Mouse (Mus musculus): ENCODE data around the gene Fam234b. TPM values are rescaled to one million over a fixed set of nuclear protein-coding genes. Genes with fewer than 3 reads are reported as not detected.

Gene Fam234b
- polyA plus RNA-seq, 1 experiment from 2014 or later = 31.8 TPM

- WGBS = 68% methylated on average over 6 of the region's 6 CpGs
- no peaks in the 10 kb centered on the region for H3K4me1 ChIP-seq (replicated peaks; ENCODE audit: insufficient read depth, low read length)
- H3K4me2 ChIP-seq (ENCODE audit: low read length) = no peak overlapping the region
- H3K9me3 ChIP-seq (replicated peaks; ENCODE audit: low read length) = no peaks in the 10 kb centered on the region
- no peak overlapping the region for H3K4me3 ChIP-seq (replicated peaks; ENCODE audit: low read depth, low read length)
- H3K36me3 ChIP-seq (ENCODE audit: insufficient read depth, low read length) = no peaks in the 10 kb centered on the region
- TF ChIP-seq CTCF (IDR thresholded peaks at IDR 0.05; ENCODE audit: low read depth) = no peak
- DNase-seq (ENCODE audit: low spot score) (no peak), ATAC-seq (replicated peaks; ENCODE audit: low FRiP score, low read depth) (no peak)
- H3K9ac ChIP-seq (ENCODE audit: low read depth, low read length) = no peak overlapping the region
- H3K27ac ChIP-seq = no peak overlapping the region
- H3K27me3 ChIP-seq (ENCODE audit: insufficient read depth, low read length) = no peaks in the 10 kb centered on the region
These were observed 6.0 kb downstream of the Fam234b start for GRCm38 (mm10) chr6:135203737-135204136.

- no peaks in the 10 kb centered on the region for H3K9me3 ChIP-seq (replicated peaks; ENCODE audit: low read length)
- H3K27me3 ChIP-seq (ENCODE audit: insufficient read depth, low read length) = no peaks in the 10 kb centered on the region
- H3K27ac ChIP-seq = no peak overlapping the region
- DNase-seq (ENCODE audit: low spot score) (no peak), ATAC-seq (replicated peaks; ENCODE audit: low FRiP score, low read depth) (no peak)
- WGBS = 71% methylated on average over 4 of the region's 4 CpGs
- no peak overlapping the region for H3K4me2 ChIP-seq (ENCODE audit: low read length)
- H3K4me3 ChIP-seq (replicated peaks; ENCODE audit: low read depth, low read length) = no peak overlapping the region
- TF ChIP-seq CTCF (IDR thresholded peaks at IDR 0.05; ENCODE audit: low read depth) = no peak
- H3K4me1 ChIP-seq (replicated peaks; ENCODE audit: insufficient read depth, low read length) = no peaks in the 10 kb centered on the region
- no peak overlapping the region for H3K9ac ChIP-seq (ENCODE audit: low read depth, low read length)
- H3K36me3 ChIP-seq (ENCODE audit: insufficient read depth, low read length) = no peaks in the 10 kb centered on the region
These were observed 7.1 kb downstream of the Fam234b start for GRCm38 (mm10) chr6:135204869-135205268.

- Histone ChIP-seq H3K9ac (ENCODE audit: low read depth, low read length) (no peak overlapping the region), H3K36me3 (ENCODE audit: insufficient read depth, low read length) (no peaks in the 10 kb centered on the region), H3K9me3 (replicated peaks; ENCODE audit: low read length) (no peaks in the 10 kb centered on the region), H3K4me1 (replicated peaks; ENCODE audit: insufficient read depth, low read length) (no peaks in the 10 kb centered on the region), H3K4me3 (replicated peaks; ENCODE audit: low read depth, low read length) (no peak overlapping the region), H3K27me3 (ENCODE audit: insufficient read depth, low read length) (no peaks in the 10 kb centered on the region), H3K4me2 (ENCODE audit: low read length) (no peak overlapping the region), H3K27ac (no peak overlapping the region)
- 83% methylated on average over 4 of the region's 4 CpGs for WGBS
- no peak for ATAC-seq (replicated peaks; ENCODE audit: low FRiP score, low read depth)
- TF ChIP-seq CTCF (IDR thresholded peaks at IDR 0.05; ENCODE audit: low read depth) = no peak
- DNase-seq (ENCODE audit: low spot score) = no peak
These were observed 8.0 kb downstream of the Fam234b start for GRCm38 (mm10) chr6:135205802-135206201.

GRCm38 (mm10) chr6:135206909-135207308 is 9.1 kb downstream of the Fam234b start:
- H3K4me1 ChIP-seq (replicated peaks; ENCODE audit: insufficient read depth, low read length) = no peaks in the 10 kb centered on the region
- DNase-seq (ENCODE audit: low spot score) (no peak), ATAC-seq (replicated peaks; ENCODE audit: low FRiP score, low read depth) (no peak)
- 0 out of 2 replicates have a peak, but pooled peaks cover 5% of the 10 kb centered on the region for H3K36me3 ChIP-seq (ENCODE audit: insufficient read depth, low read length)
- TF ChIP-seq CTCF (IDR thresholded peaks at IDR 0.05; ENCODE audit: low read depth) = no peak
- no peaks in the 10 kb centered on the region for H3K27me3 ChIP-seq (ENCODE audit: insufficient read depth, low read length)
- no peaks in the 10 kb centered on the region for H3K9me3 ChIP-seq (replicated peaks; ENCODE audit: low read length)
- no peak overlapping the region for H3K9ac ChIP-seq (ENCODE audit: low read depth, low read length)
- H3K27ac ChIP-seq = no peak overlapping the region
- no peak overlapping the region for H3K4me3 ChIP-seq (replicated peaks; ENCODE audit: low read depth, low read length)
- 74% methylated on average over 8 of the region's 8 CpGs for WGBS
- no peak overlapping the region for H3K4me2 ChIP-seq (ENCODE audit: low read length)

- Histone ChIP-seq H3K9ac (ENCODE audit: low read depth, low read length) (no peak overlapping the region), H3K36me3 (ENCODE audit: insufficient read depth, low read length) (0 out of 2 replicates have a peak, but pooled peaks cover 7% of the 10 kb centered on the region), H3K9me3 (replicated peaks; ENCODE audit: low read length) (no peaks in the 10 kb centered on the region), H3K4me1 (replicated peaks; ENCODE audit: insufficient read depth, low read length) (no peaks in the 10 kb centered on the region), H3K4me2 (ENCODE audit: low read length) (no peak overlapping the region), H3K27me3 (ENCODE audit: insufficient read depth, low read length) (no peaks in the 10 kb centered on the region), H3K4me3 (replicated peaks; ENCODE audit: low read depth, low read length) (no peak overlapping the region), H3K27ac (no peak overlapping the region)
- ATAC-seq (replicated peaks; ENCODE audit: low FRiP score, low read depth) (no peak), DNase-seq (ENCODE audit: low spot score) (no peak)
- TF ChIP-seq CTCF (IDR thresholded peaks at IDR 0.05; ENCODE audit: low read depth) = no peak
- WGBS = 83% methylated on average over 7 of the region's 7 CpGs
These were observed 13.4 kb downstream of the Fam234b start for GRCm38 (mm10) chr6:135211169-135211568.

- Histone ChIP-seq H3K4me2 (ENCODE audit: low read length) (no peak overlapping the region), H3K9ac (ENCODE audit: low read depth, low read length) (no peak overlapping the region), H3K9me3 (replicated peaks; ENCODE audit: low read length) (no peaks in the 10 kb centered on the region), H3K27me3 (ENCODE audit: insufficient read depth, low read length) (no peaks in the 10 kb centered on the region), H3K36me3 (ENCODE audit: insufficient read depth, low read length) (0 out of 2 replicates have a peak, but pooled peaks cover 7% of the 10 kb centered on the region), H3K27ac (no peak overlapping the region), H3K4me3 (replicated peaks; ENCODE audit: low read depth, low read length) (no peak overlapping the region), H3K4me1 (replicated peaks; ENCODE audit: insufficient read depth, low read length) (no peaks in the 10 kb centered on the region)
- ATAC-seq (replicated peaks; ENCODE audit: low FRiP score, low read depth) = no peak
- DNase-seq (ENCODE audit: low spot score) = no peak
- TF ChIP-seq CTCF (IDR thresholded peaks at IDR 0.05; ENCODE audit: low read depth) = no peak
- WGBS = 86% methylated on average over 2 of the region's 2 CpGs
These were observed 14.9 kb downstream of the Fam234b start for GRCm38 (mm10) chr6:135212666-135213065.

- no peak overlapping the region for H3K4me2 ChIP-seq (ENCODE audit: low read length)
- H3K36me3 ChIP-seq (ENCODE audit: insufficient read depth, low read length) = 0 out of 2 replicates have a peak, but pooled peaks cover 2% of the 10 kb centered on the region
- no peak overlapping the region for H3K27ac ChIP-seq
- no peak for TF ChIP-seq CTCF (IDR thresholded peaks at IDR 0.05; ENCODE audit: low read depth)
- no peak for ATAC-seq (replicated peaks; ENCODE audit: low FRiP score, low read depth)
- no peaks in the 10 kb centered on the region for H3K27me3 ChIP-seq (ENCODE audit: insufficient read depth, low read length)
- no peaks in the 10 kb centered on the region for H3K4me1 ChIP-seq (replicated peaks; ENCODE audit: insufficient read depth, low read length)
- H3K4me3 ChIP-seq (replicated peaks; ENCODE audit: low read depth, low read length) = no peak overlapping the region
- DNase-seq (ENCODE audit: low spot score) = no peak
- H3K9ac ChIP-seq (ENCODE audit: low read depth, low read length) = no peak overlapping the region
- 40% methylated on average over 8 of the region's 8 CpGs for WGBS
- H3K9me3 ChIP-seq (replicated peaks; ENCODE audit: low read length) = no peaks in the 10 kb centered on the region
These were observed 20.6 kb downstream of the Fam234b start for GRCm38 (mm10) chr6:135218330-135218729.
